Mouse (Mus musculus) E14TG2a.4 (cell line): ENCODE measurements at regions not wholly inside any gene's neighbourhood (a gene's known extent, or its start where the extent isn't known, plus 50 kb on each side); places are given as distances from the start of the nearest gene placed in this dataset.

ENCODE experiments used
- H3K27me3 ChIP-seq: 2 replicates; pipeline ENCODE4 v1.6.1; 2014; ENCODE audit warnings: low read length, control low read depth; ENCODE audit not compliant: insufficient read depth
- H3K36me3 ChIP-seq: 2 replicates; pipeline ENCODE4 v1.6.1; 2014; ENCODE audit warnings: low read length, control low read depth; ENCODE audit not compliant: insufficient read depth
- H3K4me1 ChIP-seq: replicated peaks from 2 replicates; pipeline ENCODE4 v1.6.1; 2014; ENCODE audit warnings: low read depth, low read length, control low read depth
- H3K4me3 ChIP-seq: replicated peaks from 2 replicates; pipeline ENCODE4 v1.5.1; 2014; ENCODE audit warnings: mild to moderate bottlenecking, low read length
- H3K9me3 ChIP-seq: 2 replicates; pipeline ENCODE4 v1.6.1; 2014; ENCODE audit warnings: low read length, control low read depth
- CTCF ChIP-seq: conservative IDR thresholded peaks from 2 replicates; pipeline ENCODE4 v1.5.1; 2014; ENCODE audit warnings: low read length
- NANOG ChIP-seq: IDR thresholded peaks from 2 replicates; pipeline ENCODE4 v1.6.1; 2014; ENCODE audit warnings: borderline replicate concordance, low read length, mixed read lengths
- POU5F1 ChIP-seq: IDR thresholded peaks from 2 replicates; pipeline ENCODE4 v1.6.1; 2014; ENCODE audit warnings: low read length, borderline replicate concordance

GRCm38 (mm10) chr1:57107308-57107707 lies 128.9 kb upstream of the Satb2 start:
- no peaks in the 10 kb centered on the region for H3K4me1 ChIP-seq
- peaks cover 4% of the 10 kb centered on the region; the same call in 1 of the 2 replicates for H3K9me3 ChIP-seq
- no peaks in the 10 kb centered on the region for H3K36me3 ChIP-seq
- no peaks in the 10 kb centered on the region for H3K27me3 ChIP-seq
- TF ChIP-seq NANOG (no peak), POU5F1 (no peak), CTCF (no peak)
- no peak overlapping the region for H3K4me3 ChIP-seq

- Histone ChIP-seq H3K27me3 (no peaks in the 10 kb centered on the region), H3K36me3 (no peaks in the 10 kb centered on the region), H3K9me3 (no peaks in the 10 kb centered on the region), H3K4me3 (no peak overlapping the region), H3K4me1 (no peaks in the 10 kb centered on the region)
- TF ChIP-seq CTCF (no peak), NANOG (no peak), POU5F1 (no peak)
Measured at GRCm38 (mm10) chr1:57120678-57121077, 142.2 kb upstream of the Satb2 start.

- TF ChIP-seq CTCF, result no peak
- TF ChIP-seq POU5F1, result no peak
- TF ChIP-seq NANOG, result no peak
- H3K4me3 ChIP-seq, result no peak overlapping the region
- no peaks in the 10 kb centered on the region for H3K9me3 ChIP-seq
- no peaks in the 10 kb centered on the region for H3K4me1 ChIP-seq
- H3K27me3 ChIP-seq, result no peaks in the 10 kb centered on the region
- no peaks in the 10 kb centered on the region for H3K36me3 ChIP-seq
Measured at GRCm38 (mm10) chr1:57144181-57144580, 165.7 kb upstream of the Satb2 start.

GRCm38 (mm10) chr1:57155869-57156268 lies 177.4 kb upstream of the Satb2 start:
- no peaks in the 10 kb centered on the region for H3K27me3 ChIP-seq
- TF ChIP-seq CTCF, result no peak
- TF ChIP-seq NANOG, result no peak
- TF ChIP-seq POU5F1, result no peak

GRCm38 (mm10) chr1:57164443-57164842 lies 186.0 kb upstream of the Satb2 start:
- TF ChIP-seq POU5F1 (no peak), CTCF (no peak)
- H3K9me3 ChIP-seq, result no peaks in the 10 kb centered on the region
- H3K36me3 ChIP-seq, result no peaks in the 10 kb centered on the region
- H3K4me3 ChIP-seq, result no peak overlapping the region
- no peaks in the 10 kb centered on the region for H3K27me3 ChIP-seq
- no peaks in the 10 kb centered on the region for H3K4me1 ChIP-seq

More at GRCm38 (mm10) chr1:57155869-57156268, 177.4 kb upstream of the Satb2 start:
- H3K4me1 ChIP-seq, result no peaks in the 10 kb centered on the region
- H3K36me3 ChIP-seq, result no peaks in the 10 kb centered on the region
- H3K4me3 ChIP-seq, result no peak overlapping the region
- H3K9me3 ChIP-seq, result no peaks in the 10 kb centered on the region

- Histone ChIP-seq H3K27me3 (no peaks in the 10 kb centered on the region), H3K36me3 (no peaks in the 10 kb centered on the region), H3K9me3 (no peaks in the 10 kb centered on the region), H3K4me3 (no peak overlapping the region), H3K4me1 (no peaks in the 10 kb centered on the region)
- TF ChIP-seq CTCF (no peak), NANOG (no peak), POU5F1 (no peak)
Measured at GRCm38 (mm10) chr1:57174289-57174890, 195.9 kb upstream of the Satb2 start.

- no peaks in the 10 kb centered on the region for H3K9me3 ChIP-seq
- H3K36me3 ChIP-seq, result no peaks in the 10 kb centered on the region
- no peak for TF ChIP-seq CTCF
- H3K4me3 ChIP-seq, result no peak overlapping the region
- H3K4me1 ChIP-seq, result no peaks in the 10 kb centered on the region
- no peaks in the 10 kb centered on the region for H3K27me3 ChIP-seq
Measured at GRCm38 (mm10) chr1:57188796-57189319, 188.6 kb upstream of the 1700066M21Rik start.

- Histone ChIP-seq H3K4me3 (no peak overlapping the region), H3K4me1 (0 out of 2 replicates have a peak, but pooled peaks cover 3% of the 10 kb centered on the region), H3K9me3 (no peaks in the 10 kb centered on the region), H3K36me3 (no peaks in the 10 kb centered on the region), H3K27me3 (no peaks in the 10 kb centered on the region)
- TF ChIP-seq NANOG (no peak), POU5F1 (no peak), CTCF (no peak)
Measured at GRCm38 (mm10) chr1:57201274-57201673, 176.1 kb upstream of the 1700066M21Rik start.

- Histone ChIP-seq H3K4me1 (0 out of 2 replicates have a peak, but pooled peaks cover 3% of the 10 kb centered on the region), H3K4me3 (no peak overlapping the region), H3K27me3 (no peaks in the 10 kb centered on the region), H3K36me3 (no peaks in the 10 kb centered on the region), H3K9me3 (peaks cover 6% of the 10 kb centered on the region)
- TF ChIP-seq POU5F1 (no peak), CTCF (no peak), NANOG (no peak)
Measured at GRCm38 (mm10) chr1:57204331-57204730, 173.1 kb upstream of the 1700066M21Rik start.
